Mouse (Mus musculus): ENCODE data around the gene Kdsr. TPM values are rescaled to one million over a fixed set of nuclear protein-coding genes. Genes with fewer than 3 reads are reported as not detected.
A peak's percentile ranks its signal among the peaks of the same experiment; 100 is the strongest.

Gene Kdsr
- polyA plus RNA-seq, 1 experiment from 2014 or later, result 16.3 TPM

DNA sequence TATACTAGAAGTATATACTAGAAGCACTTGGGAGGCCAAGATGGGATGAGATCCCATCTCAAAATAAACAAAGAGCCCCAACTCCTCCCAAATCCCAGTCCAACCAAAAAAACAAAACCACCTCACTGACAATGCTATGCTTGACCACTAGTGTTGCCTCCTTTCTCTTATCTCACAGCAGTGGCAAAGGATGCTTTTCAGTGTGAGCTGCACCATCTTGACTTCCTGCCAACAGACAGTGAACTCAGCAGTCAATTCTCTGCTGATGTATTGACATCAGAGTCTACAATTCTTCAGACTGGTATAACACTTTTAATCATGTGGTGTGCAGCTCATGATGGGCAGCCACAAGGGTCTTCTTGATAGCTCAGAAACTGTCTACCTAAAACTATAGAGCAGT lies 9.2 kb upstream of the Kdsr start:
- Histone ChIP-seq H3K27ac (ENCODE audit: low read depth, low read length) (no peak overlapping the region), H3K9ac (replicated peaks; ENCODE audit: low read depth, low read length) (no peak overlapping the region), H3K27me3 (ENCODE audit: control insufficient read depth, insufficient read depth, low read length) (no peaks in the 10 kb centered on the region), H3K4me3 (ENCODE audit: low read depth, low read length) (no peak overlapping the region), H3K9me3 (ENCODE audit: control insufficient read depth, low read length) (no peaks in the 10 kb centered on the region), H3K4me2 (ENCODE audit: low read depth, low read length) (no peak overlapping the region), H3K36me3 (ENCODE audit: control insufficient read depth, insufficient read depth, low read length) (0 out of 2 replicates have a peak, but pooled peaks cover 10% of the 10 kb centered on the region), H3K4me1 (ENCODE audit: control insufficient read depth, insufficient read depth, low read length) (no peaks in the 10 kb centered on the region)
- ATAC-seq (ENCODE audit: low read depth), result no peak

- 98% methylated on average over 8 of the region's 8 CpGs for WGBS
- Histone ChIP-seq H3K36me3 (ENCODE audit: control insufficient read depth, insufficient read depth, low read length) (no peaks in the 10 kb centered on the region), H3K4me1 (ENCODE audit: control insufficient read depth, insufficient read depth, low read length) (no peaks in the 10 kb centered on the region), H3K27me3 (ENCODE audit: control insufficient read depth, insufficient read depth, low read length) (no peaks in the 10 kb centered on the region), H3K4me2 (ENCODE audit: low read depth, low read length) (no peak overlapping the region), H3K4me3 (ENCODE audit: low read depth, low read length) (no peak overlapping the region), H3K9me3 (ENCODE audit: control insufficient read depth, low read length) (no peaks in the 10 kb centered on the region), H3K27ac (ENCODE audit: low read depth, low read length) (no peak overlapping the region), H3K9ac (replicated peaks; ENCODE audit: low read depth, low read length) (no peak overlapping the region)
- no peak for ATAC-seq (ENCODE audit: low read depth)
Observed at GRCm38 (mm10) chr1:106765771-106766170, 6.2 kb upstream of the Kdsr start.

DNA sequence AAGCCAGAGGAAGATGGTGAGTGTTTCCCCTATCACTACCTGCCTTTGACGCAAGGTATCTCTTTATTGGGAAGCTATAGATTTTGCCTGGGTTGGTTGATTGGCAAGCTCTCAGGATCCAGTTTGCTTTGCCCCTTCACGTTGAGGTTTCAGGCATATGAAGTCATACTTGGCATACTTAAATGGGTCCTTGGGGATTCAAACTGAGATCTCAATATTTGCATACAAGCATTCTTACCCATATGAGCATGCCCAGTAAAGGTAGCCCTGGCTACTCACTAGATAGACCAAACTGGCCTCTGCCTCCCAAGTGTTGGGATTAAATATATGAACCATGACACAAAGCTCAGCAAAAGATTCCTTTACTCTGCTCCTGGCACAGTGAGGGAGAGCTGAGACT lies 5.3 kb upstream of the Kdsr start:
- H3K9ac ChIP-seq (replicated peaks; ENCODE audit: low read depth, low read length), result no peak overlapping the region
- H3K36me3 ChIP-seq (ENCODE audit: control insufficient read depth, insufficient read depth, low read length), result no peaks in the 10 kb centered on the region
- H3K4me1 ChIP-seq (ENCODE audit: control insufficient read depth, insufficient read depth, low read length), result no peaks in the 10 kb centered on the region
- no peak overlapping the region for H3K4me2 ChIP-seq (ENCODE audit: low read depth, low read length)
- no peak overlapping the region for H3K27ac ChIP-seq (ENCODE audit: low read depth, low read length)
- H3K9me3 ChIP-seq (ENCODE audit: control insufficient read depth, low read length), result no peaks in the 10 kb centered on the region
- no peak for ATAC-seq (ENCODE audit: low read depth)
- 86% methylated on average over 2 of the region's 2 CpGs for WGBS
- H3K27me3 ChIP-seq (ENCODE audit: control insufficient read depth, insufficient read depth, low read length), result no peaks in the 10 kb centered on the region
- no peak overlapping the region for H3K4me3 ChIP-seq (ENCODE audit: low read depth, low read length)

DNA sequence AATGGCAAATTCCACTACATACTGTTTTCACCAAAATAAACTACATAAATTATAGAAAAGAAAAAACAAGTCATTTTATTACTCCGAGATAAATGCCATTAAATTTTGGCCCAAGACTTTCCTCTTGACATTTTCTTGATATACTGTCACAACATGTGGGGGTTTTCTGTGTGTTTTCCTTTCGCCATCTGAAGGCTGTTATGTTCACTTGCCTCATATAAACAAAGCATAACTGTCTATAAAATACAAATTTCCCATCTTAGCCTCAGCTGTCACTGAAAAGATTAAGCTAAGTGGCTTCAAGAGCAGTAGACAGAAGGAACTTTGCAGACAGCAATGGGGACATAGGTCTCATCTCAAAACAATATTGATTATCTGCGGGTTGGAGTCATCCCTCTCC lies 4.8 kb upstream of the Kdsr start:
- Histone ChIP-seq H3K9me3 (ENCODE audit: control insufficient read depth, low read length) (no peaks in the 10 kb centered on the region), H3K4me2 (ENCODE audit: low read depth, low read length) (no peak overlapping the region), H3K4me1 (ENCODE audit: control insufficient read depth, insufficient read depth, low read length) (no peaks in the 10 kb centered on the region), H3K36me3 (ENCODE audit: control insufficient read depth, insufficient read depth, low read length) (no peaks in the 10 kb centered on the region), H3K4me3 (ENCODE audit: low read depth, low read length) (no peak overlapping the region), H3K27me3 (ENCODE audit: control insufficient read depth, insufficient read depth, low read length) (no peaks in the 10 kb centered on the region), H3K27ac (ENCODE audit: low read depth, low read length) (no peak overlapping the region), H3K9ac (replicated peaks; ENCODE audit: low read depth, low read length) (no peak overlapping the region)
- no peak for ATAC-seq (ENCODE audit: low read depth)
- WGBS, result 90% methylated on average over 3 of the region's 3 CpGs

DNA sequence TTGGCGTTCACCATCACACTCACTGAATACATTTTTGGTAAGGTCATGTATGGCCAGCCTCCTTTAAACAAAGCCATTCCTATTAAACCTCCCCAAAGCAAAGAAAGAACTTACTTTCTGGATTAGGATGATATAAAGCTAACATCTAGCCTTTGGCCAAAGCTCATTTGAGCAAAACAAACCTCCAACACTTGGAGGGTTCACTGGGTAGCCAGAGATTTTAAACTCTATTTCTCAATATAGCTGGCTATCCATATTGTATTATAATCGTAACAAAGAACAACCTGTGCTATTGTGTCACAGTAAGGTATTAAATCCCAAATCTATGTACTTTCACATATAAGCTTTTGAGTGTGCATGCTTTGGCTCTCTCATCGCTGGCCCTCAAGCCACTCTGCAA lies 1.2 kb upstream of the Kdsr start:
- H3K9ac ChIP-seq (replicated peaks; ENCODE audit: low read depth, low read length), result no peak overlapping the region
- H3K27me3 ChIP-seq (ENCODE audit: control insufficient read depth, insufficient read depth, low read length), result no peaks in the 10 kb centered on the region
- no peak overlapping the region for H3K27ac ChIP-seq (ENCODE audit: low read depth, low read length)
- no peak for ATAC-seq (ENCODE audit: low read depth)
- no peak overlapping the region for H3K4me2 ChIP-seq (ENCODE audit: low read depth, low read length)
- WGBS, result 90% methylated on average over 3 of the region's 3 CpGs
- H3K9me3 ChIP-seq (ENCODE audit: control insufficient read depth, low read length), result no peaks in the 10 kb centered on the region
- H3K36me3 ChIP-seq (ENCODE audit: control insufficient read depth, insufficient read depth, low read length), result no peaks in the 10 kb centered on the region
- H3K4me1 ChIP-seq (ENCODE audit: control insufficient read depth, insufficient read depth, low read length), result peaks cover 9% of the 10 kb centered on the region
- no peak overlapping the region for H3K4me3 ChIP-seq (ENCODE audit: low read depth, low read length)

GRCm38 (mm10) chr1:106758734-106759571 lies 574 bp downstream of the Kdsr start:
- WGBS, result 6% methylated on average over 34 of the region's 34 CpGs
- Histone ChIP-seq H3K4me2 (ENCODE audit: low read depth, low read length) (peak overlapping the region; percentile 93), H3K4me3 (ENCODE audit: low read depth, low read length) (peak overlapping the region; percentile 53), H3K27ac (ENCODE audit: low read depth, low read length) (peak overlapping the region; percentile 87), H3K9ac (replicated peaks; ENCODE audit: low read depth, low read length) (peak overlapping the region; percentile 72), H3K4me1 (ENCODE audit: control insufficient read depth, insufficient read depth, low read length) (peaks cover 9% of the 10 kb centered on the region), H3K36me3 (ENCODE audit: control insufficient read depth, insufficient read depth, low read length) (no peaks in the 10 kb centered on the region), H3K9me3 (ENCODE audit: control insufficient read depth, low read length) (no peaks in the 10 kb centered on the region), H3K27me3 (ENCODE audit: control insufficient read depth, insufficient read depth, low read length) (no peaks in the 10 kb centered on the region)
- ATAC-seq (ENCODE audit: low read depth), result peak; percentile 26

GRCm38 (mm10) chr1:106756633-106757032 lies 2.9 kb downstream of the Kdsr start:
- H3K9me3 ChIP-seq (ENCODE audit: control insufficient read depth, low read length), result no peaks in the 10 kb centered on the region
- peaks cover 9% of the 10 kb centered on the region for H3K4me1 ChIP-seq (ENCODE audit: control insufficient read depth, insufficient read depth, low read length)
- H3K9ac ChIP-seq (replicated peaks; ENCODE audit: low read depth, low read length), result no peak overlapping the region
- no peak overlapping the region for H3K4me3 ChIP-seq (ENCODE audit: low read depth, low read length)
- H3K27me3 ChIP-seq (ENCODE audit: control insufficient read depth, insufficient read depth, low read length), result no peaks in the 10 kb centered on the region
- no peak overlapping the region for H3K4me2 ChIP-seq (ENCODE audit: low read depth, low read length)
- 91% methylated on average over 4 of the region's 4 CpGs for WGBS
- H3K27ac ChIP-seq (ENCODE audit: low read depth, low read length), result no peak overlapping the region
- no peaks in the 10 kb centered on the region for H3K36me3 ChIP-seq (ENCODE audit: control insufficient read depth, insufficient read depth, low read length)
- no peak for ATAC-seq (ENCODE audit: low read depth)

DNA sequence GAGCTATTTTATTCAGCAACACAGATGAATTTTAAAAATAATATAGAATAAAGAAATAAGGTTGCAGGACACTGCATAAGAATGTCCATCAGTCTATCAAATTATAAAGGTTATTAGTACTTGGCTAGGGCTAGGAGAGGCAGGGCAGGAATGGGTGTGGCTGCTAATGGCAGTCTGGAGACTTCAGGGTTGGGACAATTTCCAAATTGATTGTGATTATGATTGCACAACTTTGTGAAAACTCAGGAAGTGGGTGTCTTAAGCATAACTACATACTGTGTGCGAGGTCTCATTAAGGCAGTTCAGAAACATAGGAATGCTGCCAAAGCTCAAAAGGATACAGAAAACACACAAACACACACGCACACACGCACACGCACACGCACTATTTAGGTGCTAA lies 7.5 kb downstream of the Kdsr start:
- H3K36me3 ChIP-seq (ENCODE audit: control insufficient read depth, insufficient read depth, low read length), result 0 out of 2 replicates have a peak, but pooled peaks cover 10% of the 10 kb centered on the region
- H3K27ac ChIP-seq (ENCODE audit: low read depth, low read length), result no peak overlapping the region
- H3K4me3 ChIP-seq (ENCODE audit: low read depth, low read length), result no peak overlapping the region
- 95% methylated on average over 5 of the region's 5 CpGs for WGBS
- H3K9ac ChIP-seq (replicated peaks; ENCODE audit: low read depth, low read length), result no peak overlapping the region
- no peaks in the 10 kb centered on the region for H3K4me1 ChIP-seq (ENCODE audit: control insufficient read depth, insufficient read depth, low read length)
- no peak for ATAC-seq (ENCODE audit: low read depth)
- no peak overlapping the region for H3K4me2 ChIP-seq (ENCODE audit: low read depth, low read length)
- no peaks in the 10 kb centered on the region for H3K9me3 ChIP-seq (ENCODE audit: control insufficient read depth, low read length)
- no peaks in the 10 kb centered on the region for H3K27me3 ChIP-seq (ENCODE audit: control insufficient read depth, insufficient read depth, low read length)

DNA sequence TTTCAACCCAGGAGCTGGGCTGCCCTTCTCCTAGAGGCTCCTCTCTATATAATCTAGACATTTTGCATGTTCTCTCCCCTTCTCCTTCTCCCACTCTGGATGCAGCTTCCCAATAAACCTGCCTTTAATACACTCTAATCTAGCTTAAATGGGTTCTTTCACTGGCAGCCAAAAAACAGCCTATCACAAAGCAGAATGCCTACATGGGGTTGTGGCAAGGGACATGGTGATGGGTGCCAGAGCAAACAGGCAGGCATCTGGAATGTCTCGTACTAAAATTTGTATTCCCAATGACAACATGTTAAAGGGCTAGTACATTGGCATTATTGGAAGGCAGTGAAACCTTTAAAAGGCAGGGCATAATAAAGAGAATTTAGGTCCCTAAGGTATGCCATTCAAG lies 8.9 kb downstream of the Kdsr start:
- Histone ChIP-seq H3K4me2 (ENCODE audit: low read depth, low read length) (no peak overlapping the region), H3K9me3 (ENCODE audit: control insufficient read depth, low read length) (no peaks in the 10 kb centered on the region), H3K4me3 (ENCODE audit: low read depth, low read length) (no peak overlapping the region), H3K27ac (ENCODE audit: low read depth, low read length) (no peak overlapping the region), H3K36me3 (ENCODE audit: control insufficient read depth, insufficient read depth, low read length) (0 out of 2 replicates have a peak, but pooled peaks cover 10% of the 10 kb centered on the region), H3K4me1 (ENCODE audit: control insufficient read depth, insufficient read depth, low read length) (no peaks in the 10 kb centered on the region), H3K9ac (replicated peaks; ENCODE audit: low read depth, low read length) (no peak overlapping the region), H3K27me3 (ENCODE audit: control insufficient read depth, insufficient read depth, low read length) (no peaks in the 10 kb centered on the region)
- ATAC-seq (ENCODE audit: low read depth), result no peak
- 89% methylated on average over 1 of the region's 1 CpGs for WGBS

All from neural tube, embryonic 14.5 days (tissue).